Mouse (Mus musculus): ENCODE results near the gene Egfl6.

DNA sequence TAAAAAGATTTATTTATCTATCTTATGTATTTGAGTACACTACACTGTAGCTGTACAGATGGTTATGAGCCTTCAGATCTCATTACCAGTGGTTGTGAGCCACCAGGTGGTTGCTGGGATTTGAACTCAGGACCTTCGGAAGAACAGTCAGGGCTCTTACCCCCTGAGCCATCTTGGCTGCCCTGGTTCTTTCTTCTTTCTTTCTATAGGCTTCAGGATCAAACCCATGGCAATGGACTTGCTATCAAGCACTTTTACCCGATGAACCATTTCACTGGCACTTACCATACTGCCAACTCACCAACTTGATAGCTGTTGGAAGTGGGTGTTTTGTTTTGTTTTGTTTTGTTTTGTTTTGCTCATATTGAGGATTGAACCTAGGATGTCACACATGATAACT, 90.5 kb downstream of the Egfl6 start:
- TF ChIP-seq POLR2A (IDR thresholded peaks at IDR 0.05; ENCODE audit: insufficient read length, low read depth) (no peak), POLR2AphosphoS2 (IDR thresholded peaks at IDR 0.05; ENCODE audit: insufficient read length, low read depth) (no peak)

All from myocyte (in vitro differentiated cells).